Mouse (Mus musculus) thymus, adult 2 months (tissue): ENCODE data around the gene Cbarp.

Source experiments
- CTCF ChIP-seq: fragments of 200-500 bp; IDR thresholded peaks from 2 replicates; pipeline ENCODE4 v1.5.1; 2012; ENCODE audit warnings: mild to moderate bottlenecking, control low read depth, low read length, moderate library complexity, borderline replicate concordance; ENCODE audit not compliant: control insufficient read depth, poor library complexity, insufficient read depth; ENCODE audit errors: extremely low read depth
- POLR2A ChIP-seq: fragments of 200-500 bp; IDR thresholded peaks from 2 replicates; pipeline ENCODE4 v1.6.1; 2012; ENCODE audit warnings: mild to moderate bottlenecking, low read length, control low read depth, moderate library complexity; ENCODE audit not compliant: control insufficient read depth, poor library complexity, insufficient read depth; ENCODE audit errors: extremely low read depth

- TF ChIP-seq CTCF, result peak; percentile 51; the same call in 1 of the 2 replicates
- peak; percentile 86 for TF ChIP-seq POLR2A
These were observed 38.3 kb downstream of the Cbarp start for GRCm38 (mm10) chr10:80102216-80102915.
